8 mouse cellular contexts compared by ENCODE assay signal in genomic region chr13:5931433-5931832, GRCm38 (mm10).
"Had no signal": no experiment of that assay in that cellular context is flagged by ENCODE, and none has a peak within 500 bp of the region (broad histone marks: within the 10 kb centered on the region; RNA-seq: fewer than 3 reads in every experiment).

No protein-coding gene starts in this region.

- ATAC-seq: midbrain, embryonic 13.5 days had no signal

- DNase-seq: kidney, adult 18-20 months; kidney, postnatal 14 days; lung, embryonic 14.5 days; right cerebral cortex, adult 18-20 months; right cerebral cortex, postnatal 25 days; thymus, adult 18-20 months; thymus, postnatal 25 days had no signal
